8 mouse cellular contexts compared by ENCODE assay signal in genomic region chr5:124777178-124777709, GRCm38 (mm10). TPM values are rescaled to one million over a fixed set of nuclear protein-coding genes. Genes with fewer than 3 reads are reported as not detected.
DNase-seq lines count a peak whose midpoint lies in the region; ATAC-seq and TF ChIP-seq lines count a peak whose summit lies in the region.

No protein-coding gene starts in this region.

- TF ChIP-seq CTCF in cerebellum, adult 2 months (IDR thresholded peaks at IDR 0.05; ENCODE audit: borderline replicate concordance, insufficient read depth, low read depth, low read length) = peak; percentile 98
- peak; percentile 83 for TF ChIP-seq CTCF in left cerebral cortex, adult 2 months (IDR thresholded peaks at IDR 0.05)

- H3K9ac ChIP-seq in kidney, embryonic 14.5 days (ENCODE audit: low read depth, low read length) = no peak overlapping the region
- no peak overlapping the region for H3K9ac ChIP-seq in neural tube, embryonic 11.5 days (ENCODE audit: low read length)

- no peak for ATAC-seq in kidney, embryonic 14.5 days (ENCODE audit: low FRiP score, low TSS enrichment)
- ATAC-seq in neural tube, embryonic 11.5 days (ENCODE audit: insufficient read depth, low FRiP score, low TSS enrichment) = no peak
- ATAC-seq in inflammation-experienced regulatory T-cells, adult 6 months = no peak

- no peaks in the 10 kb centered on the region for H3K4me1 ChIP-seq in kidney, embryonic 14.5 days (ENCODE audit: control insufficient read depth, insufficient read depth, low read length)
- peaks cover 7% of the 10 kb centered on the region; the same call in 1 of the 2 replicates for H3K4me1 ChIP-seq in cerebellum, adult 2 months (ENCODE audit: control insufficient read depth, insufficient read depth, low read length)
- no peaks in the 10 kb centered on the region for H3K4me1 ChIP-seq in neural tube, embryonic 11.5 days (ENCODE audit: control insufficient read depth, insufficient read depth, low read length)

- no peaks in the 10 kb centered on the region for H3K36me3 ChIP-seq in kidney, embryonic 14.5 days (ENCODE audit: control insufficient read depth, insufficient read depth, low read length)
- H3K36me3 ChIP-seq in neural tube, embryonic 11.5 days (ENCODE audit: control insufficient read depth, insufficient read depth, low read length) = no peaks in the 10 kb centered on the region

- no peak overlapping the region for H3K27ac ChIP-seq in kidney, embryonic 14.5 days (ENCODE audit: low read depth, low read length)
- no peak overlapping the region for H3K27ac ChIP-seq in cerebellum, adult 2 months (ENCODE audit: insufficient read depth, low read length)
- no peak overlapping the region for H3K27ac ChIP-seq in left cerebral cortex, adult 2 months
- no peak overlapping the region for H3K27ac ChIP-seq in neural tube, embryonic 11.5 days (ENCODE audit: low read depth, low read length)

- no peak for TF ChIP-seq POLR2A in cerebellum, adult 2 months (IDR thresholded peaks at IDR 0.05; ENCODE audit: borderline replicate concordance, insufficient read depth, low read length)

- DNase-seq in kidney, adult 18-20 months = peak; percentile 35
- peak; percentile 12 for DNase-seq in MN1 (ENCODE audit: low spot score)
- DNase-seq in cerebellum, adult 2 months = peak; percentile 65 to 82
- DNase-seq in gastrocnemius, postnatal 14 days = peak; percentile 57
- DNase-seq in left cerebral cortex, adult 2 months (ENCODE audit: extremely low spot score in 1 of 2, low spot score in 2 of 2) = peak; percentile 29 to 32
- DNase-seq in neural tube, embryonic 11.5 days (ENCODE audit: low spot score) = peak; percentile 40

- WGBS in kidney, embryonic 14.5 days = 61% methylated on average over 6 of the region's 6 CpGs
- 52% methylated on average over 6 of the region's 6 CpGs for WGBS in cerebellum, adult 2 months
- 60% methylated on average over 6 of the region's 6 CpGs for WGBS in neural tube, embryonic 11.5 days

- H3K9me3 ChIP-seq in kidney, embryonic 14.5 days (ENCODE audit: control insufficient read depth, low read length) = no peaks in the 10 kb centered on the region
- no peaks in the 10 kb centered on the region for H3K9me3 ChIP-seq in neural tube, embryonic 11.5 days (ENCODE audit: control insufficient read depth, low read length)

- intact Hi-C loops in gastrocnemius, postnatal 14 days (cut with DNase I; ENCODE audit: low total_unique reads) = no loop called here
- intact Hi-C loops in left cerebral cortex, adult 2 months (cut with DNase I) = loop anchor here (2.0 kb wide), 1 partner anchor 92 kb away; no protein-coding TSS in a partner anchor

- H3K4me3 ChIP-seq in kidney, embryonic 14.5 days (ENCODE audit: low read length) = no peak overlapping the region
- H3K4me3 ChIP-seq in cerebellum, adult 2 months (replicated peaks; ENCODE audit: insufficient read depth, low read depth, low read length) = no peak overlapping the region
- no peak overlapping the region for H3K4me3 ChIP-seq in left cerebral cortex, adult 2 months
- H3K4me3 ChIP-seq in neural tube, embryonic 11.5 days (ENCODE audit: low read depth, low read length) = no peak overlapping the region

- H3K27me3 ChIP-seq in kidney, embryonic 14.5 days (ENCODE audit: control insufficient read depth, insufficient read depth, low read length) = no peaks in the 10 kb centered on the region
- H3K27me3 ChIP-seq in cerebellum, adult 2 months (ENCODE audit: control insufficient read depth, insufficient read depth, low read length) = no peaks in the 10 kb centered on the region
- no peaks in the 10 kb centered on the region for H3K27me3 ChIP-seq in neural tube, embryonic 11.5 days (ENCODE audit: control insufficient read depth, insufficient read depth, low read length)

- no peak overlapping the region for H3K4me2 ChIP-seq in kidney, embryonic 14.5 days (replicated peaks; ENCODE audit: low read depth, low read length)
- no peak overlapping the region for H3K4me2 ChIP-seq in neural tube, embryonic 11.5 days (ENCODE audit: low read depth)

RNA-seq across cellular contexts. Expression of gene Dnah10, which starts 52.4 kb away (rescaled TPM):
- 0.13 and 0.14 TPM in 2 replicates for polyA plus RNA-seq in kidney, embryonic 14.5 days (2014; fragmentation: Nextera tagmentation; extraction: Ambion mirVana)
- 0.33 and 0.49 TPM in 2 replicates for polyA plus RNA-seq in cerebellum, adult 2 months (2012; rRNA removed)
- total RNA-seq in gastrocnemius, postnatal 14 days (2021) = under 1 TPM; 0.02 to 0.10 TPM
- under 1 TPM; 0.36 to 0.47 TPM for total RNA-seq in left cerebral cortex, adult 2 months (2021)
- 0.03 and 0.05 TPM in 2 replicates for polyA plus RNA-seq in neural tube, embryonic 11.5 days (2014; fragmentation: Nextera tagmentation; extraction: Ambion mirVana)
- polyA plus RNA-seq in inflammation-experienced regulatory T-cells, adult 6 months (2017; shearing (Covaris generic)) = under 1 TPM in 1 of 3 experiments, not detected in 2; 0.05 TPM

Comparison
In these comparisons a context has a peak if more than half of its experiments do, and no peak if none do; other contexts are left out.
1. DNase-seq: peak in every context shown above with its lines; median percentile 74 in cerebellum, adult 2 months; 57 in gastrocnemius, postnatal 14 days; 40 in neural tube, embryonic 11.5 days; 35 in kidney, adult 18-20 months; 30 in left cerebral cortex, adult 2 months; 12 in MN1.